Mouse (Mus musculus) forebrain, embryonic 13.5 days (tissue): ENCODE data around the gene Synj2. TPM values are rescaled to one million over a fixed set of nuclear protein-coding genes. Genes with fewer than 3 reads are reported as not detected.

ENCODE experiments used
- ATAC-seq: fragments of 200-750 bp; cut with Nextera tagmentation; 2 replicates; pipeline ENCODE4 v1.8.0; 2017
- H3K27ac ChIP-seq: fragments of 300-500 bp; sonication (generic); 2 replicates; pipeline ENCODE4 v1.5.1; 2015; ENCODE audit warnings: inconsistent platforms, mild to moderate bottlenecking, moderate library complexity
- H3K27me3 ChIP-seq: fragments of 300-500 bp; sonication (generic); 2 replicates; pipeline ENCODE4 v1.6.1; 2015; ENCODE audit warnings: mild to moderate bottlenecking, inconsistent platforms
- H3K36me3 ChIP-seq: fragments of 300-500 bp; sonication (generic); 2 replicates; pipeline ENCODE4 v1.6.1; 2015; ENCODE audit warnings: mild to moderate bottlenecking, inconsistent platforms; ENCODE audit not compliant: poor library complexity, severe bottlenecking
- H3K4me1 ChIP-seq: fragments of 300-500 bp; sonication (generic); 2 replicates; pipeline ENCODE4 v1.6.1; 2015; ENCODE audit warnings: inconsistent platforms
- H3K4me2 ChIP-seq: fragments of 300-500 bp; sonication (generic); 2 replicates; pipeline ENCODE4 v1.6.1; 2015; ENCODE audit warnings: inconsistent platforms, mild to moderate bottlenecking, moderate library complexity
- H3K4me3 ChIP-seq: fragments of 300-500 bp; sonication (generic); 2 replicates; pipeline ENCODE4 v1.5.1; 2015; ENCODE audit warnings: mild to moderate bottlenecking, inconsistent platforms
- H3K9ac ChIP-seq: fragments of 300-500 bp; sonication (generic); 2 replicates; pipeline ENCODE4 v1.6.1; 2015; ENCODE audit warnings: mild to moderate bottlenecking, inconsistent platforms
- H3K9me3 ChIP-seq: fragments of 300-500 bp; sonication (generic); replicated peaks from 2 replicates; pipeline ENCODE4 v1.6.1; 2016; ENCODE audit warnings: inconsistent platforms
- WGBS: fragments of 180-500 bp; shearing (Covaris S2); methylation state at CpG from one replicate; pipeline ENCODE4 v1.1.7; 2015; 5-methylcytosine and 5-hydroxymethylcytosine counted together
- polyA plus RNA-seq: library from polyadenylated mRNA; unstranded; fragments of >200 nt; fragmentation: Nextera tagmentation; extraction: Ambion mirVana; gene quantifications from 2 replicates; pipeline ENCODE4 v1.2.1, GENCODE M21; 2015

The Synj2 gene
- 0.34 and 0.46 TPM in 2 replicates for polyA plus RNA-seq

DNA sequence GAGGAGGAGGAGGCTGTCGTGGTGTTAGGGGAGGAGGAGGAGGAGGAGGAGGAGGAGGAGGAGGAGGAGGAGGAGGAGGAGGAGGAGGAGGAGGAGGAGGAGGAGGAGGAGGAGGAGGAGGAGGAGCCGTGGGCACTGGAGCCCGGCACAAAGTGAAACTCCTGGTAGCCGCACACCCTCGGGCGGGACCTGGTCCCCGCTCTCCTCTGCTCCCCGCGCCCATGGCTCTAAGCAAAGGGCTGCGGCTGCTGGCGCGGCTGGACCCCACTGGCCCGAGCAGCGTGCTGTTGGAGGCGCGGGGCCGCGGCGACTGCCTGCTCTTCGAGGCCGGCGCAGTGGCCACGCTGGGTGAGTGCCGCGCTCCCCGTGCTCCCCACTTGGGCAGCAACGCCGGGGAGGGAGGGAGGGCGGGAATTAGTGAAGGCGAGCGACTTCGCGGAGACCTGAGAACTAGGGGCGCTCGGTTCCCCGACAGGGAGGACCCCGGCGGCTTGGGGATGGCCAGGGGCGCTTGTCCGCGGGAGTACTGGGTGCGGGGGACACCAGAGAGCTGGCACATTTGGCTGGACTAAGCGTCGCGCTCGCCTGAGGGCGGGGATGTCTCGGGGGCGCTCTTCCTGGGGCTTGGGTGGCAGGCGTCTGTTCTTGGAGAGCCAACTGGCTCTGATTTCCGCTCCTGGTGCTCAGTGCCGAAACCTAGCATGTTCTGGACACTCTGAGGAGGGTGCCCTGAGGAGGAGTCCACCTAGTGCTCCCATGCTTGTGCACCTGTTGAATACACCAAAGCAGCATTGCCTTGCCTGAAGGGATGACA, at the start of gene Synj2:
Gene Synj2 (plus strand): TSS at position 51 of the 814 bp plus-strand sequence.
- H3K9me3 ChIP-seq: no peaks in the 10 kb centered on the region
- H3K36me3 ChIP-seq: no peaks in the 10 kb centered on the region
- WGBS: under 1% methylated on average over 37 of the region's 52 CpGs
- H3K27me3 ChIP-seq: peaks cover 41% of the 10 kb centered on the region
- peak within 1 kb of the TSS; percentile 80 for H3K4me2 ChIP-seq
- peaks cover 9% of the 10 kb centered on the region; the same call in 1 of the 2 replicates for H3K4me1 ChIP-seq
- no peak within 1 kb of the TSS for H3K27ac ChIP-seq
- ATAC-seq: peak; percentile 86
- H3K9ac ChIP-seq: peak within 1 kb of the TSS; percentile 60
- H3K4me3 ChIP-seq: peak within 1 kb of the TSS; percentile 54

DNA sequence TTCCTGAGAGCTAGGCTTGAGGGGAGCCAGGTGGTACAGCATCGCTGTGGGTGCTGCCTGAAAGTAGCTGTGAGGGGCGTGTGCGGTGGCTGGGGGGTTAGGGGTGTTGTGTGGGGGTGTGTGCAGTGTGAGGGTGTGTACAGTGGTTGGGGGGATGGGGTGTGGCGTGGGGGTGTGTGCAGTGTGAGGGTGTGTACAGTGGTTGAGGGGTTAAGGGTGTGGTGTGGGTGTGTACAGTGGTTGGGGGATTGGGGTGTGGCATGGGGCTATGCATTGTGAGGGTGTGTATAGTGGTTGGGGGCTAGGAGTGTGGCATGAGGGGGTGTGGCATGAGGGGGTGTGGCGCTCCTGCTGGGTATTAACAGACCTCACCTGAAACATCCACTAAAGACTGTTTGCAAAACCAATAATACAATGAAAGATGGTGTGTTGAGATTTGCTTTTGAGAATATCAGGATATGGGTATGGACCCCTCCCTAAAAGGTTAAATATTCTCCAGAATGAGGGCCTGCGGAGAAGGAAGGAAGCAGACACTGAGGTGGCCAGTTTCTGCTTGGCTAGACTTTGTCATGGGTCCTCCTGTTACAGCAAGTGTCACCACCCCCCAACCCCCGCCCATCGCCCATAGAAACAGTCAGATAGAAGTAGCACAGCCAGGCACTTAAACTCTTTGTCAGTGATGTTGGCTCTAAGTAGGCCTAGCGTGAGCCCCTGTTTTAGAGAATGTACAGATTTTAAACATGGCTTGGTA, 49.0 kb upstream of the Synj2 start:
- Histone ChIP-seq H3K27ac (no peak overlapping the region), H3K4me3 (no peak overlapping the region), H3K4me2 (no peak overlapping the region), H3K27me3 (no peaks in the 10 kb centered on the region), H3K4me1 (no peaks in the 10 kb centered on the region), H3K9me3 (no peaks in the 10 kb centered on the region), H3K36me3 (no peaks in the 10 kb centered on the region), H3K9ac (no peak overlapping the region)
- no peak for ATAC-seq
- WGBS: 87% methylated on average over 9 of the region's 9 CpGs

DNA sequence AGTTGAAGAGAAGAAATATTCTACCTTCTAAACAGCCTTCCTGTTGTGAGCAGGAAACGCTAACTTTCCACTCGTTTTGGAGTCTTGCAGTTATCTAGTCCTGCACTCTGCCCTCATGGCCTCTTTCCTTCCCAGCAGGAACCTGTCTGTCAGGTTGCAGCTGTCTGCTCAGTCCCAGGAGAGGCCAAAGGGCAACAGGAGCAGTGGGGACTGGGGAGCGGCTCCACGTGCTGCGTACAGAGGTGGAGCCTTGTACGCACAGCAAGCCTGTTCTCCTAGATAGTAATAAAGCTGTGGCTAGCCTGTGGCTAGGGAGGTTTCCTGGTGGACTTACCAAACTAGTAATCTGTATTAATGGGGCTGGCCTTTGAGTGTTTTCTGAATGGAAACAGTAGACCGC, 48.0 kb upstream of the Synj2 start:
- 33% methylated on average over 7 of the region's 7 CpGs for WGBS
- Histone ChIP-seq H3K36me3 (no peaks in the 10 kb centered on the region), H3K9ac (no peak overlapping the region), H3K4me2 (no peak overlapping the region), H3K9me3 (no peaks in the 10 kb centered on the region), H3K27me3 (no peaks in the 10 kb centered on the region), H3K4me1 (no peaks in the 10 kb centered on the region), H3K4me3 (no peak overlapping the region), H3K27ac (no peak overlapping the region)
- no peak for ATAC-seq

DNA sequence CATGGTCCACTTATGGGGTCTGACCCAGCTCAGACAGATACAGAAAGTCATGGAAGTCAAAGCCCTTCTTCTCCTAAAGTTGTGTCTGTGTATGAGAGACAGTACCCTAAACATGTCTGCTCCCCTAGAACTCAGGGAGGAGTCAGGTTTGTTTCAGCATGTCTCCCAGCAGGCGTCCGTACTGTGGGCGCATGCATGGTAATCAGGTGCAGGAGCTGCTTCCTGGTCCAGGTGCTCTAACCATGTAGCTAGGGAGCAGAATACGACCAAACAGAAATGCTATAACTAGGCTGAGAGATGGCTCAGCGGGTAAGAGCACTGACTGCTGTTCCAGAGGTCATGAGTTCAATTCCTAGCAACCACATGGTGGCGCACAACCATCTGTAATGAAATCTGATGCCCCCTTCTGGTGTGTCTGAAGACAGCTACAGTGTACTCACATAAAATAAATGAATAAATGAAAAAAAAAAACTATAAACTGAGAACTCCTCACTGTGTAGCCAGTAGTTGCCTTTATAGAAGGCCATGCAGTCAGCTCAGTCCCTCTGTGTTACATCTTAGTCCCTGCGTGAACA, 47.4 kb upstream of the Synj2 start:
- ATAC-seq: no peak
- Histone ChIP-seq H3K4me1 (no peaks in the 10 kb centered on the region), H3K9me3 (no peaks in the 10 kb centered on the region), H3K27me3 (no peaks in the 10 kb centered on the region), H3K4me2 (no peak overlapping the region), H3K4me3 (no peak overlapping the region), H3K9ac (no peak overlapping the region), H3K36me3 (no peaks in the 10 kb centered on the region), H3K27ac (no peak overlapping the region)
- WGBS: 80% methylated on average over 7 of the region's 7 CpGs

DNA sequence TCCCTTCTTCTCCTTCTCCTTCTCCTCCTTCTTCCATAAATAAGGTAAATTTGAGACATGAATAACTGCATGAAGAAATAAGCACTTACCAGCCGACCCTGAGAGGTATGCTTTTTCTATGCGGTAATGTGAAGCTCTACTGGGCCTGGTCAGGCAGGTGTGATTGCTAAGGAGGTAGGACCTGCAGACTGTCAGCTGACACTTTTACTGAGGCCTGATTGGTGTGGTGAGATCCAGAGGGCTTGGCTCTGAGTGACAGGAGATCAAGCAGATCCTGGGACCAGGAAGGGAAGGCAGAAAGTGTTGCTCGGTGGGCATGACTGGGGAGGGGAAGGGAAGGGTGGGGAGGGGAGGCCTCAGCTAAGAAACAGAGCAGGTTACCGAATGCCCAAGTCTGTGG, 45.0 kb upstream of the Synj2 start:
- no peak overlapping the region for H3K4me2 ChIP-seq
- H3K4me1 ChIP-seq: no peaks in the 10 kb centered on the region
- peaks cover 7% of the 10 kb centered on the region; the same call in 1 of the 2 replicates for H3K36me3 ChIP-seq
- H3K4me3 ChIP-seq: no peak overlapping the region
- no peak overlapping the region for H3K9ac ChIP-seq
- no peaks in the 10 kb centered on the region for H3K9me3 ChIP-seq
- no peak overlapping the region for H3K27ac ChIP-seq
- ATAC-seq: no peak
- H3K27me3 ChIP-seq: no peaks in the 10 kb centered on the region
- WGBS: 81% methylated on average over 4 of the region's 4 CpGs

DNA sequence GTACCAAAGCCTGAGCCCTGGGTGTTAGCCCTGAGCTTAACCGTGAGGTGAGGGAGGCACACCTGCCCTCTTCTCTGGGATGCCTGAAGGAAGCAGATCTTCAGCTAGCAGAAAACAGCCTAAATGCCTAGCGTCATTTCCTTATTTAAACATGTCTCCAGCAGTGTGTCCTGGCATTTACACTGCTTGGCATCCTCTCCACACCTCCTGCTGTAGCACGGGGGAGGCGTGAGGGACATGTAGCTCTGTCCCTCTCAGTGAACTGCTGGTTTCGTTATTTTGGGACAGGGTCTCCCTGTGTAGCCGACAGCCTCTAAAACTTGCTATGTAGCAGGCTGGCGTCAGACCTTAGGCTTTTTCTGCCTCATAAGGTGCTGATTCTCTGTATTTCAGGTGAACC, 44.5 kb upstream of the Synj2 start:
- no peak overlapping the region for H3K9ac ChIP-seq
- H3K4me1 ChIP-seq: no peaks in the 10 kb centered on the region
- H3K4me2 ChIP-seq: no peak overlapping the region
- no peaks in the 10 kb centered on the region for H3K27me3 ChIP-seq
- H3K36me3 ChIP-seq: peaks cover 7% of the 10 kb centered on the region; the same call in 1 of the 2 replicates
- no peaks in the 10 kb centered on the region for H3K9me3 ChIP-seq
- ATAC-seq: no peak
- no peak overlapping the region for H3K4me3 ChIP-seq
- WGBS: 90% methylated on average over 7 of the region's 7 CpGs
- no peak overlapping the region for H3K27ac ChIP-seq

DNA sequence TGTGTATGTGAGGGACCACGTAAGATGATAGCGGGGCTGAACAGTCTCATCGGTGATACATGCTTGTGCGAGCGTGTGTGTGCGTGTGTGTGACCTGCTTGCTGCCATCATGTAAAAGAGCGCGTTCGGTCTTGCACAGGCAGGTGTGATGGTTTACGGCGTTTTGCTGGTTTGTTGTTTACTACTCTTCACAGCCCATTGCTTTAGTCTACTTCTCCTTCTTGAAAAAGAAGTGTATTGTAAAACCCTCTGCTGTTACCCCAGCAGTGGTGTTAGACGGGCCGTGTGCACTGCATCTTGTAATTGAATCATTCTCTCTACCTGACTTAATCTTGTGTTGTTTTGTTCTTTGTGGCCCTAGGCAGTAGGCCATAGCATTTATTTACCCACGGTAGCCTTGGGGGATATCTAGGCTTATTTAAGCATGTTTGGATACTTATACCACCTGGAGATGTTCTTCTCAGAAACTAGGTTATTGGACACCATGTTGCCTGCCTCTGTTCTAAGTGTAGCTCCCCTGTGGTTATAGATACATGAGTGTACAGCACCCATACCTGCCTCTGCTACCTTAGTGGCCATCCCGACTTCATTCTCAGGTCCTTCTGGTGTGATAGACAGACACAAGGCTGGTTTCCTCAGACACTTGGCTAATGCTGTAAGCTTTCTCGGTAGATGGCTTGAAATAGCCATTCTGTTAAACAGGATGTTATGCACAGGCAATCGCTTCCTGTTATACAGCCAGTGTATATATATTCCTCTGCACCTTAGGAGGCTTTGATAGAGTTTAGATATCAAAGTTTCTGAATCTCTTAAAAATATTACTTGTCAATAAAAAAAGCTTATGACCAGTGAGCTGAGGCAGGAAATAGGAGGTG, 43.5 kb upstream of the Synj2 start:
- ATAC-seq: no peak
- no peak overlapping the region for H3K27ac ChIP-seq
- peaks cover 7% of the 10 kb centered on the region; the same call in 1 of the 2 replicates for H3K36me3 ChIP-seq
- H3K27me3 ChIP-seq: no peaks in the 10 kb centered on the region
- no peaks in the 10 kb centered on the region for H3K9me3 ChIP-seq
- no peaks in the 10 kb centered on the region for H3K4me1 ChIP-seq
- H3K4me2 ChIP-seq: no peak overlapping the region
- no peak overlapping the region for H3K4me3 ChIP-seq
- 92% methylated on average over 17 of the region's 17 CpGs for WGBS
- H3K9ac ChIP-seq: no peak overlapping the region

DNA sequence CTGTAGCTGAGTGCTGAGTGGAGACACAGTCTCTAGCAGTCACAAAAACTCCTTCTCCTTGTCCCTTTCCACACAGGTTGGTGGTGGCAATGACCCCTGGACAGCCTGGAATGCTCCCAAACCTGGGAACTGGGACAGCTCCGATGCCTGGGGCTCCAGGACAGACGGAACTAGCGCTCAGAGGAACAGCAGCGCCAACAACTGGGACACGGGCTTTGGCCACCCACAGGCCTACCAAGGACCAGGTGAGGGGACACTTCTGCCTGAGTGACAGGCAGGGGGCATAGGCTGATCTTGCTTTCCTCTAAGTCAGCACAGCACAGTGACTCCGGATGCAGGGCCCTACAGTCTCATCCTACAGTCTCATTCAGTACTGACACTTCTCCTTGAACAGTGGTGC, 41.8 kb upstream of the Synj2 start:
- no peak overlapping the region for H3K4me3 ChIP-seq

DNA sequence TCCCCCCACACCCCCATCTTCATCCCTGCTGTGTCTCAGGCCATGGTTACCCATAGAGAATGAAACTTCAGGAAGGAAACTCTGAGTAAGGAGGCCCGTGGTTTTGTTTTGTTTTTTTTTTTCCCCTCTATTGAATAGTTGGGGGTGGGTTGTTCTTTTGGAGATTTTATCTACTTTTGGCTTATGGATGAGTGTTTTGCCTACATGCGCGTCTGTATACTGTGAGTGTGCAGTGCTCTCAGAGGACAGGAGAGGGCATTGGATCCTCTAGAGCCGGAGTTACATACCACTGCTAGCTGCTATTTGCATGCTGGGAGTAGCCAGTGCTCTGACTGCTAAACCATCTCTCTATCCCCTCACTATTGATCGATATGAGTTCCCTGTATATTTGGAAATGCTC, 39.7 kb upstream of the Synj2 start:
- no peak for ATAC-seq
- no peak overlapping the region for H3K27ac ChIP-seq
- 80% methylated on average over 5 of the region's 5 CpGs for WGBS
- H3K36me3 ChIP-seq: peaks cover 15% of the 10 kb centered on the region
- no peak overlapping the region for H3K4me3 ChIP-seq
- no peaks in the 10 kb centered on the region for H3K4me1 ChIP-seq
- no peak overlapping the region for H3K9ac ChIP-seq
- H3K27me3 ChIP-seq: no peaks in the 10 kb centered on the region
- no peak overlapping the region for H3K4me2 ChIP-seq
- H3K9me3 ChIP-seq: no peaks in the 10 kb centered on the region

More for the DNA sequence above, 41.8 kb upstream of the Synj2 start:
- Histone ChIP-seq H3K9me3 (no peaks in the 10 kb centered on the region), H3K27me3 (no peaks in the 10 kb centered on the region), H3K4me1 (no peaks in the 10 kb centered on the region), H3K4me2 (no peak overlapping the region), H3K36me3 (peaks cover 7% of the 10 kb centered on the region; the same call in 1 of the 2 replicates), H3K9ac (no peak overlapping the region), H3K27ac (no peak overlapping the region)
- 88% methylated on average over 6 of the region's 6 CpGs for WGBS
- ATAC-seq: no peak

DNA sequence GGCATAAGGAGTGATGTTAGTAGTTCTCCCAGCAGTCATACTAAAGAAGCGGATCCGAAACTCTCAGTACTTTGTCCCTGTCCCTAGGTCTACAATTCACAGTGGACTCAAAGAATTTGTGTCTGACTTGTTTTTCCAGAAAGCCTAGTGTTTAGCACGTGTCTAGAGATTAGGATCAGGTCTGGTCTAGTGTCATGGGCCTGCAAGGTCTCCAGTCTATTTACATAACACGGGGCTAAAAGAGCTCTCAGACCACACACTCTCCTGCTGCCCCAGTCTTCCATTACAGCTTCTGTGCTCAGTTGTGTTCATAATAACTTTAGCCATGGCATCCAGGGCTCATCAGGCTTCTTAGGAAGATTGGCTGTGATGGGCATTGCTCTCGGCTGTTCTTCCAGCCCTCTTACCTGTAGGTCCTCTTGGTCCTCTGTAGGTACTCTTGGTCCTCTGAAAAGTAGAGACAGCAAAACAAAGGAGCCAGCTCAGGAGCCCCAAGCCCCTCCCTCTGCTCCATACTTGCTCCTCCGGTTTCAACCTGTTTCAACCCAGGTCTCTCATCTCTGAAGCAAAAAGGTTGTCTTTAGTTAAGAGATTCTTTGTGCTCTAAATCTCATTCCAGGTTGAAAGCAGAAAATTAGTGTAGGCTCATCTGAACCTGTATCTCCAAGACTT, 37.3 kb upstream of the Synj2 start:
- Histone ChIP-seq H3K4me2 (no peak overlapping the region), H3K36me3 (peaks cover 21% of the 10 kb centered on the region), H3K4me3 (no peak overlapping the region), H3K27ac (no peak overlapping the region), H3K27me3 (no peaks in the 10 kb centered on the region), H3K4me1 (no peaks in the 10 kb centered on the region), H3K9ac (no peak overlapping the region), H3K9me3 (no peaks in the 10 kb centered on the region)
- WGBS: 85% methylated on average over 6 of the region's 6 CpGs
- ATAC-seq: no peak

DNA sequence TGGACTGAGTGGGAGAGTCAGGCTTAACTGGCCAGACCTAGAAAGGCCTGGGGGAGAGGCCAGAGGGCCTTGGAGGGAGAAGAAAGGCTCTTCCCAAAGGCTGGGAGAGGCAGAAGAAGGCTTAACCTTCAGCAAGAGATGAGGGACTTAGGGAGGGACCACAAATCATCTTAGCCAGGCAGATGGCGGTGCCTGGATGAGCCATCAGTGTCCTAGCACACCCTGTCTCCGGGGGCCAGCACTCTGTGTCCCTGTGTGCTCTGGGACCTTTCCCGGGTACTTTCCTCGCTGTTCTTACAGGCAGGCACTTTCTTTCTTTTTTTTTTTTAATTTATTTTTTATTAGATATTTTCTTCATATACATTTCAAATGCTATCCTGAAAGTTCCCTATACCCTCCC, 31.4 kb upstream of the Synj2 start:
- H3K4me1 ChIP-seq: no peaks in the 10 kb centered on the region
- H3K36me3 ChIP-seq: peaks cover 14% of the 10 kb centered on the region
- no peak overlapping the region for H3K9ac ChIP-seq
- H3K4me2 ChIP-seq: no peak overlapping the region
- no peaks in the 10 kb centered on the region for H3K27me3 ChIP-seq
- H3K4me3 ChIP-seq: no peak overlapping the region
- H3K27ac ChIP-seq: no peak overlapping the region
- 92% methylated on average over 4 of the region's 4 CpGs for WGBS
- no peaks in the 10 kb centered on the region for H3K9me3 ChIP-seq
- ATAC-seq: no peak
